Mouse (Mus musculus): ENCODE results near the gene Dmtf1.
"Not testable (repeated sequence)": the region's sequence is repeated elsewhere in the genome, so short reads cannot be mapped to it uniquely, and the experiment has no call there.

The Dmtf1 gene

GRCm38 (mm10) chr5:9161456-9162041 is at the start of gene Dmtf1:
Gene Dmtf1, minus strand, starts transcription at chr5:9161776.
- peak; percentile 90 to 92 for DNase-seq

GRCm38 (mm10) chr5:9186467-9186866 is 24.9 kb upstream of the Dmtf1 start:
- DNase-seq, result no peak

- DNase-seq, result no peak
These were observed 11.7 kb upstream of the Dmtf1 start for GRCm38 (mm10) chr5:9173295-9173694.

- DNase-seq, result not testable (repeated sequence)
These were observed 7.9 kb upstream of the Dmtf1 start for GRCm38 (mm10) chr5:9169328-9170005.

GRCm38 (mm10) chr5:9166366-9166765 is 4.8 kb upstream of the Dmtf1 start:
- DNase-seq, result no peak

GRCm38 (mm10) chr5:9165151-9165550 is 3.6 kb upstream of the Dmtf1 start:
- not testable (repeated sequence) for DNase-seq

GRCm38 (mm10) chr5:9163411-9163810 is 1.8 kb upstream of the Dmtf1 start:
- no peak for DNase-seq

GRCm38 (mm10) chr5:9162088-9162487 is 512 bp upstream of the Dmtf1 start:
- no peak for DNase-seq

- DNase-seq, result peak in 1 of 2 experiments; percentile 38
These were observed 633 bp downstream of the Dmtf1 start for GRCm38 (mm10) chr5:9160831-9161455.

GRCm38 (mm10) chr5:9157336-9157735 is 4.2 kb downstream of the Dmtf1 start:
- DNase-seq, result no peak

- DNase-seq, result no peak
These were observed 4.8 kb downstream of the Dmtf1 start for GRCm38 (mm10) chr5:9156746-9157145.

GRCm38 (mm10) chr5:9149273-9149850 is 12.2 kb downstream of the Dmtf1 start:
- DNase-seq, result no peak

- DNase-seq, result no peak
These were observed 19.2 kb downstream of the Dmtf1 start for GRCm38 (mm10) chr5:9142376-9142775.

- DNase-seq, result no peak
These were observed 20.9 kb downstream of the Dmtf1 start for GRCm38 (mm10) chr5:9140724-9141123.

- no peak for DNase-seq
These were observed 26.0 kb downstream of the Dmtf1 start for GRCm38 (mm10) chr5:9135588-9135987.

- DNase-seq, result no peak
These were observed 29.8 kb downstream of the Dmtf1 start for GRCm38 (mm10) chr5:9131786-9132185.

- DNase-seq, result no peak
These were observed 33.0 kb downstream of the Dmtf1 start for GRCm38 (mm10) chr5:9128566-9128965.

GRCm38 (mm10) chr5:9124134-9124533 is 37.4 kb downstream of the Dmtf1 start:
- DNase-seq, result no peak

GRCm38 (mm10) chr5:9114162-9114561 is 47.4 kb downstream of the Dmtf1 start:
- DNase-seq, result no peak

- DNase-seq, result peak; percentile 79 to 80
These were observed 49.8 kb downstream of the Dmtf1 start for GRCm38 (mm10) chr5:9111759-9112158.

- DNase-seq, result no peak
These were observed 50.3 kb downstream of the Dmtf1 start for GRCm38 (mm10) chr5:9111285-9111684.

- peak; percentile 68 to 69 for DNase-seq
These were observed 52.0 kb downstream of the Dmtf1 start for GRCm38 (mm10) chr5:9109582-9109981.

- DNase-seq, result peak; percentile 34 to 36
These were observed 53.1 kb downstream of the Dmtf1 start for GRCm38 (mm10) chr5:9108490-9108889.

Data from B cell, adult 2 months (primary cell).